Mouse (Mus musculus) retina, adult 2 months (tissue): ENCODE measurements around the gene Psmb6.
"Not testable (repeated sequence)": the region's sequence is repeated elsewhere in the genome, so short reads cannot be mapped to it uniquely, and the experiment has no call there.

Source experiments
- DNase-seq: peaks from one replicate; pipeline ENCODE4 v3.0.0-alpha.2; 2012; ENCODE audit warnings: low read depth, low spot score

The Psmb6 gene

DNA sequence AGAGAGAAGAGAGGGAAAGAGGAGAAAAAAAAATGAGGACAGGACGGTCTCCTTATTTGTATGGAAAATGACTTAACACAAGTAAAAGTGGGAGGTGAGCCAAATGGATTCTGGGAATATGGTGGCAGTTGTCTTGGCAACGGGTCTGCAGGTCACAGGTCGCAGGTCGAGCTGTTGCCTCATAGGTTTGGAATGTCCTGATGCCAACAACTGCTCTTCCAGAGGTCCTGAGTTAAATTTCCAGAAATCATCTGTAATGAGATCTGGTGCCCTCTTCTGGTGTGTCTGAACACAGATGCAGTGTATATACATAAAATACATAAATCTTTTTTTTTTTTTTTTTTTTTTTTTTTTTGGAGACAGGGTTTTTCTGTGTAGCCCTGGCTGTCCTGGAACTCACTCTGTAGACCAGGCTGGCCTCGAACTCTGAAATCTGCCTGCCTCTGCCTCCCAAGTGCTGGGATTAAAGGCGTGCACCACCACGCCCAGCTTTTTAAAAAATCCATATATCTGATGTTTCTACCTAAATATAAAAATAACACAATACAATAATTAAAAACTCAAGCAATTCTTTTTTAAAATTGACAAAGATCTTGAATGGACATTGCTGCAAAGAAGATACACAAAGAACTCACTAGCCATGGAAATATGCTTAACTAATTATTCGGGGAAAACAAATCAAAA is 1.7 kb upstream of the Psmb6 start:
- not testable (repeated sequence) for DNase-seq

DNA sequence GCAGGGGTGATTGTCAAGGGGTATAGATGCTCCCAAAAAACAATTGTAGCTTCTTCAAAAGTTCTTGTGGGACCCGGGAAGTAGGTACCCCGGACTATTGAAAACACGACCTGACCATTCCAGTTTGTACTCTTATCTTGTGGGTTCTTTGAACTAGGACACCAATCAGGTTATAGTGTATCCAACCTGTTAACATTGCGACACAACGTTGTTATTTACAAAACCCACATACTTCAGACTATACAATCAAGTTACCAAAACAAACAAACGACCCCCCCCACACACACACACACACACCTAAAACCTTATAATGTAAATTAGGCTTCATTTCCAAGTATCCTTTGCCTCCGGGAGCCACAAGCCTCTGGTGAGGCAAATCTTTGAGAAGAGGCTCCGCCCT is 385 bp upstream of the Psmb6 start:
- DNase-seq: no peak

DNA sequence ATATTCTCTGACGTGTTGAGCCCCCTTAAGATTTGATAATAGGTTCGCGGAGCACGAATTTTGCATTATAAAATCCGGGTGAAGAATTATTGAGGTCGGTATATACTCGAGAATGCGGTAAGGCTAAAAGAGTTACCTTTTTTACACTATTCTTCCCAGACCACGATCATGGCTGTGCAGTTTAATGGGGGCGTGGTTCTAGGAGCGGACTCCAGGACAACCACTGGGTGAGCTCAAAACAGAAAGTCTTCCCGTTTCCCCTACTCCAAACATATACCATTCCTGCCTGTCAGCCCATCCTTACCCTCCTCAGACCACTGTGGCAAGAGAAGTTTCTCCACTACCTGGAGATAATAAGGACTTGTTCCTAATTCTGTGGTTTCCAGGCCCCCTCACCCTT is 559 bp downstream of the Psmb6 start:
- DNase-seq: no peak

DNA sequence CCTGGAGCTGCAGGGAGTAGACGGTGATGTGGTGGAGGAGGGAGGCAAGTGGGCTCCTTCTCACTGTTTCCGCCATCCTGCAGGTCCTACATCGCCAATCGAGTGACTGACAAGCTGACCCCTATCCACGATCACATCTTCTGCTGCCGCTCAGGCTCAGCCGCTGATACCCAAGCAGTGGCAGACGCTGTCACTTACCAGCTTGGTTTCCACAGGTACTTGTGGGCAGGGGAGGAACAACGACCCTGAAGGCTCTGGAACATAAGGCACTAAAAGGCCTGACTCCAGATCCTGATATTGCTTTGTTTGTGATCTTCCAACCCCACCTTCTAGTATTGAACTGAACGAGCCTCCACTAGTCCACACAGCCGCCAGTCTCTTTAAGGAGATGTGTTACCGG is 1.0 kb downstream of the Psmb6 start:
- DNase-seq: no peak

DNA sequence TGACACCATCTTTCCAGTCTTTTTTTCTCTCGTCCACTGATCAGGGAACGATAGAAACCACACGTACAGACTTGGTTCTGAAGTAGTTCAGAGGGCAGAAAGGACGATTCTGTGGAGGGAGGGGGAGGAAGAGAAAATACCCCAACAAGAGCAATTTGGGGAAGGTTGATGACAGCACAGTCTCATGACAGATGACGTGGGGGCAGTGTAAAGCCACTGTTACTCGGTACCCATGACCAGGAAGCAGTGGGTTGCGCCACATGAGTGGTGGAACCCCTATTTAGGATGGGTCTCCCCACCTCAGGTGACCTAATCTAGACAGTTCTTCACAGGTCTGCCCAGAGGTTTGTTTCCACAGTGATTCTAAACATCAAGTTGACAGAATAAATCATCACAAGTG is 3.4 kb downstream of the Psmb6 start:
- DNase-seq: no peak

DNA sequence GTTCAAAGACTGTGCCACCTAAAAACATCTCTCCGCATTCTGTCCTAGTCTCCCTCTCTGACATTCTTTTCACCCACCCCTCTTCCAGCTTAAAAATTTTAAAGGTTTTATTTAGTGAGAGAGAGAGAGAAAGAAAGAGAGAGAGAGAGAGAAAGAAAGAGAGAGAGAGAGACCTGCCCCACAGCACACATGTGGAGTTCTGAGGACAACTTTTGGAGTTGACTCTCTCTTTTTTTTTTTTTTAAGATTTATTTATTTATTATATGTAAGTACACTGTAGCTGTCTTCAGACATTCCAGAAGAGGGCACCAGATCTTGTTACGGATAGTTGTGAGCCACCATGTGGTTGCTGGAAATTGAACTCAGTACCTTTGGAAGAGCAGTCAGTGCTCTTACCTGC is 5.9 kb downstream of the Psmb6 start:
- DNase-seq: not testable (repeated sequence)

DNA sequence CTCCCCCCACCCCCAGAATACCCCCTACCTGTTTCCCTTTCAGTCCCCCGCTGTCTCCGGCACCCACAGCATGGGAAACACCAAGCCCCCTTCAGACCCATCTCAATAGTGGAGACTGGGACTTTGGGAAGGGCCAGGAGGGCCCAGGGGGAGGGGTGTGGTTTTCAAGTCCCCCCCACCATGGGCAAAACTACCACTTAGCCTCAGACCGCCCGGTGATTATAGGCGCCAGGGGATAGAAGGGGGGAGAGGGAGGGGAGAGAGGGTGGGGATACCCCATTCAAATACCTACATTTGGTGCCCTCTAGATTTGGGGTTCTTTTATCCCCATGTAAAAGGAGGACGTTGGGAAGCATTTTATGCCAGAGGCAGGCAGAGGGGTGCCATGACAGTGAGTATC is 7.7 kb downstream of the Psmb6 start, which contains the start of gene Gm40193:
Gene Gm40193 (minus strand): TSS at position 101 of the 400 bp plus-strand sequence.
- DNase-seq: no peak

DNA sequence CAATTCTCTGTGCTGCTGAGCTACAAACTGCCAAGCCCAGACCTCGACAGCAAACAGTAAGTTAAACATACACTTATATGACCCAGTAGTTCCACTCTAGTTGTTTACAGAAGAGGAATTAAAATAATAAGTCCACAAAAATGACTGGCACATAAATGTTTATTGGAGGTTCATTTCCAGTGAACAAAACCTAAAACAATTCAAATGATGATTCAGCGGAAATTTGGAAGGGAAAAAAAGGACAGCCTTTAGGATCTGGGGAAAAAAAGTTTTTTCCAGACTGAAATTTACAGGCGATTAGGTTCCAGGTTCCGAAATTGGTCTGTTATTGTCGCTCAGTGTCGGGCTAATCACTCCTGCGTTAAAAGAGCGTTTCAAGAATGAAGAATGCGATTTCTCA is 14.3 kb downstream of the Psmb6 start:
- no peak for DNase-seq

DNA sequence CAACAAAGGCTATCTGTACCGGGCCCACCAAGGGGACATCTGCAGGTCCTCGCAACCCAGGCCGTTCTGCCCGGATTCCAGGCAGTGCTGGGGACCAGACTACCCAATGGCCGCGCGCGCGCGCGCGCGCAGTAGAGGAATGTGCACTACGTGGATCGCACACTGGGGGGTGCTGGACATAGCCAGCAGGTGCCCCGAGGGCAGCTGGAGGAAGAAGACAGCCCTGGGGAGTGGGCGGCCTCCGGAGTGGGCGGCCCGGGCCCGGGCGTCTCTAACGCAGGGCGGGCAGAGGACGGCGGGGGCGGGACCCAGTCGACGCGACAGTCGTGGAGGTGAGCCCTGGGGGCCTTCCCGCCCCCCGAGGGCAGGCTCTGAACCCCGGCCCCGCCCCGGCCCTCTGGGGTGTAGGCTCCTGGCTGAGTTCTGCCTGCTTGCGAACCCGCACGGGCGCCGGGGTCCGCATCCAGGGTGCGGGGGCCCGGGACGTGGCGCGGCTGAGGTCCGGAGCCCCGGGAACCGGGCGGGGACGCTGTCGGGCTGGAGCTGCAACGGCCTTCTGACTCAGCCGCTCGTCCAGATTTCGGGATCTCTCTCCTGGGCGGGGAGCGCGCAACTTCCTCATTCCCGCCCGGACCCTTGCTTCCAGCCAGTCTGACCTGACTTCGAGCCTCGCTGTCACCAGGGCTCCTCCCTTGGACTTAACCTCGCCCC is 14.9 kb downstream of the Psmb6 start, which contains the start of gene Pld2:
Gene Pld2 (plus strand): TSS at position 188 of the 711 bp plus-strand sequence.
- peak; percentile 49 for DNase-seq

DNA sequence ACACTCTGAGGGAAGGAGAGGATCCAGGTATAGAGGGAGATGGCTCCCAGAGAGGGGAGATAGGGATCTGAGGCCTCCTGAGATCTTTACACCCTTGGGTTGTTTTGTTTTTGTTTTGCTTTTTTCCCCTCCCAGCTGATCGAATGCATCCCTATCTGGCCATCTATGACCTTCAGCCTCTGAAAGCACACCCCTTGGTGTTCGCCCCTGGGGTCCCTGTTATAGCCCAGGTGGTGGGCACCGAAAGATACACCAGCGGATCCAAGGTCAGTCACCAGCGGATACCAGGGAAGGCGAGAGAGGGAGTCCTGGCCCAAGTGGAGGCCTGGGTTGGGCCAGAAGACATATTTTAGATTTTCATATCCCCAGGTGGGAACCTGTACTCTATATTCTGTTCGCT is 15.8 kb downstream of the Psmb6 start:
- no peak for DNase-seq

DNA sequence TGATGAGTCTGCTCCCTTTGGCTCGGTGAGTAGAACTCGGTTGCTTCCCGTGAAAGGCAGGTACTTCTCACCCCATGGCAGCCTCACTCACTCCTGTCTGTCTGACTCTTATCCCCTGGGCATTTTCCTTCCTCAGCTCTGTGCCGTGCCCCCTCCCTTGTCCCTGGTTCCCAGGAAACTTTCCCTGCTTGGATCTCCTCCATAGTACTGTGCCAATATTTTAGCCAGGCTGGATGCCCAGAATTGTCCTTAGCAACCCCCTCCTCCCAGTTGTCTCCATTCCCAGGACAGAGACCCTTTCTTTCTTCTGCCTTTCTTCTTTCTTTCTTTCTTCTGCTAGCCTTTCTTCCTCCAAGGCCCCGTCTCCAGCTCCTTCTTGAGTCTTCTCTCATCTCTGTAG is 16.2 kb downstream of the Psmb6 start:
- no peak for DNase-seq

DNA sequence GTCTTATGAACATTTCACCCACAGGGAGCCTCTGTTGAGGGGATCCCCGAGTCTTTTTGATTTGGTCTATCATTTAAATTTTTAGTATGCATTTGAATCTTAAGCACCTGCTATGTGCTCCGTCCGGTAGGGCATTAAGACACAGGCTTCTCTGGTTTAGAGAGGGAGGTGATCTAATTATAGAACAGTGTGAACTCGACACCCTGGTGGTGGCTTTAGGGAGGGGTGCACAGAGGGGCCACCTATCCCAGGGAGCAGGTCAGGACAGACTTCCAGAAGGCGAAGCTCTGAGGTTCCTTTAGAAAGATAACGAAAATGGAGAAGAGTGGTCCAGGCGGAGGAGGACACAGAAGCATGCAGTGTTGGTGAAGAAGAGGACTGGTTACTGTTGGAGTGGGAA is 19.3 kb downstream of the Psmb6 start:
- no peak for DNase-seq

DNA sequence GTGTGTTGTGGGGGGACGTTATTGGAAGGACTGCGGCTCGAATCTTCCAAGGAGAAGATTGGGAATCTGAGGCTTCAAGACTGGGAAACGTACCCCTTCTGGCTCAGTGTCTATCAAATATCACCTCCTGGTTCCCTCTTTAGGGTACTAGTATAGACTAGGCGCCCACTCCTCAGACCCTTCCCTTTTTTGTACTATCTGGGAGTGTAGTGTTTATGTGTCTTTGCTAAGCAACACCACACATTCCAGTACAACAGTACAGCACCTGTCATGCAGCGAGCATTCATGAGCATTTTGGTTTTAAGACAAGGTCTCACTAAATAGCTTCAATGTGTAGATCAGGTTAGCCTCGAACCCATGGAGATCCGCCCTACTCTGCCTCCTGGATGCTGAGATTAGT is 26.4 kb downstream of the Psmb6 start:
- no peak for DNase-seq

DNA sequence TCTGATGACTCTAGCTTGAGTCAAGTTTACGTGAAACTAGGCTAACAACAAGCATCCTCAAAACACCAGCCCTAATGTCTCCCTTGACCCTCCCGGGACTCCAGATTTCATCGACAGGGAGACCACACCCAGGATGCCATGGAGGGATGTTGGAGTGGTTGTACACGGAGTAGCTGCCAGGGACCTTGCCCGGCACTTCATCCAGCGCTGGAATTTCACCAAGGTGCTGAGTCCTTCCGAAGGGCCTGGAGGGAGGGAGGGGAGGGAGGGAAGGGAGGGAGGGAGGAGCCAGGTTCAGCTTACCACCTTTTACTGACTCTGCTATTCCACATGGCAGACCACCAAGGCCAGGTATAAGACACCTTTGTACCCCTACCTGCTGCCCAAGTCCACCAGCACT is 28.8 kb downstream of the Psmb6 start:
- no peak for DNase-seq

DNA sequence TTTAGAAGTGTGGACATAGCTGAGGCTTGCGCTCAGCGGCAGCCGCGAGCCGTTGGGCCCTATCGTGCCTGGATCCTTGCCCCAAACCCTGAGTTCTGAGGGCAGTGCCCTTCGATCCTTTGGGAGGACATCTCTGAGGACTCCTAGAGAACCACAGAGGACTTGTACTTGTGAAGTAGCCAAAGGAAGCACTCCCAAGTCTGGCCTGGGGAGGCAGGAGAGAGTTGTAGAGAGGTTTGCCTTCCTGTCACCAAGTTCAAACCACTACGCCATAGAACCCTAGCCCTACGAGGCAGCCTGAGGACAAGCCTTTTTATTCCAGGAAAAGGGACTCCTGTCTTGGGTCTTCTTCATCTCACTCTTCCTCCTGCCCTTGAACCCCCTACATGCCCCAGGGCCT is 32.4 kb downstream of the Psmb6 start:
- no peak for DNase-seq

DNA sequence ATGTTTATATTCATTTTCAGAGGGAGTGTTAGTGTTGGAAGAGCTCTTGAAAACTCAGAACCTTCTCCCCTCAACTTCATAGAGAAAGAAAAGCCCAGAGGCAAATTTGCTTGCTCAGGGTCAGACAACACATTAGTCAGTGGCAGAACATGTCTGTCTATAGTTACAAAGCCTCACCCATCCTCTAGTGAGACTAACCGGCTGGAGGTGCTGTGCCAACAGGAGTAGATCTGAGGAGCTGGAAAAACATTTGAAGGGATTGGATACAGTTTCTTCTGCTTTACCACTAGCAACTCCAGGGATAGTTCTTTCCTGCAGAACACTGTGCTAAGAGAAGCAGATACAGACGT is 36.7 kb downstream of the Psmb6 start:
- DNase-seq: no peak

DNA sequence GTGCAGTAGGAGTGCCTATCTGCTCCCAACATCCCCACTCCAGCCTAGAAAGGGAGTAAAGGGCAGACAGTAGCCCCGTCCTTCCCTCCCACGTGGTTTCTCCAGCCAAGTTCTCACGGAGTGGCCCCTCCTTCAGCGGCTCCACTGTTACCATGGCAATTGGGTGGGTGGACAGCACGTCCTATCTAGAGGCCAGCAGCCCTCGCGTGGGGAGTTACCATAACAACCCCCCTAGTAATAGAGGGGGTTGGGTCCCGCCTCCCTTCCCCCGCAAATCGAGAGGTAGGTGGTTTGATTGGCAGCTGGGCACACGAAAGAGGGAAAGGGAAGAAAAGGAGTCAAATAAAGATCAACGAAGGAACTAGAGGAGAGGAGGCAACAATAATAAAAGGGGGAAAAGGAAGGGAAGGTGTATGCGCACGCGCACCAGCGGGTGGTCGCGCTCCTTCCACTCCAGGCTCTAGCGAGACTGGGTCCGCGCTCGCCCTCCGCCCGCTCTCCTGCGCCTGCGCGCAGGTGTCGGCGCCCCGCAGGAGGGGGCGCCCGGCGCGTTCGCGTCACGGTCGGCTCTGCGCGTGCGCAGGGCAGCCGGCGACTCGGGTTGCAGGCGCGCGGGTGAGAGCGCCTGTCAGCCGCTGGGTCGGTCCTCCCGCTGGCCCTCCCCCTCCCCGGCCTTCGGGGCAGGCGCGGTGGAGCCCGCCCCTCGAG is 37.3 kb downstream of the Psmb6 start, which contains the start of gene Mink1:
Gene Mink1 (plus strand): TSS at position 595 of the 708 bp plus-strand sequence.
- peak; percentile 76 for DNase-seq

DNA sequence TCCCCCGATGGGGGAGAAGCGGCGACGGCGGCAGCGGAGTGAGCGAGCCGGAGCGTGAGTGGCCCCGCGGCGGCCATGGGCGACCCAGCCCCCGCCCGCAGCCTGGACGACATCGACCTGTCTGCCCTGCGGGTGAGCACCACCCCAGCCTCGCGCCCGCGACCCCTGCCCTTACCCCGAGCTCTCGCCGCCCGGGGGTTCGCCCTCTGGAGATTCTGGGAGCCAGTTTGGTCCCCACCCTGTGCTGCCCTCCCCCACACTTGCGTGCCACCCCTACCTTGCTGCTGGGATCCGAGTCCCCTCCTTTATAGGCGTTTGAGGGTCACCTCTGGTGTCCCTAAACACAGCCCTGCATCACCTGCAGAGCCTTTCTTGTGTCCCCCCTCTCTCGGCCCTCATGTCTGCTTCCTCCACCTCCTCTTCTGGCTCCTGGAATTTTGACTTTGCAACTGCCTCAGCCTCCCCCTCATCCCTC is 37.9 kb downstream of the Psmb6 start:
- DNase-seq: no peak

DNA sequence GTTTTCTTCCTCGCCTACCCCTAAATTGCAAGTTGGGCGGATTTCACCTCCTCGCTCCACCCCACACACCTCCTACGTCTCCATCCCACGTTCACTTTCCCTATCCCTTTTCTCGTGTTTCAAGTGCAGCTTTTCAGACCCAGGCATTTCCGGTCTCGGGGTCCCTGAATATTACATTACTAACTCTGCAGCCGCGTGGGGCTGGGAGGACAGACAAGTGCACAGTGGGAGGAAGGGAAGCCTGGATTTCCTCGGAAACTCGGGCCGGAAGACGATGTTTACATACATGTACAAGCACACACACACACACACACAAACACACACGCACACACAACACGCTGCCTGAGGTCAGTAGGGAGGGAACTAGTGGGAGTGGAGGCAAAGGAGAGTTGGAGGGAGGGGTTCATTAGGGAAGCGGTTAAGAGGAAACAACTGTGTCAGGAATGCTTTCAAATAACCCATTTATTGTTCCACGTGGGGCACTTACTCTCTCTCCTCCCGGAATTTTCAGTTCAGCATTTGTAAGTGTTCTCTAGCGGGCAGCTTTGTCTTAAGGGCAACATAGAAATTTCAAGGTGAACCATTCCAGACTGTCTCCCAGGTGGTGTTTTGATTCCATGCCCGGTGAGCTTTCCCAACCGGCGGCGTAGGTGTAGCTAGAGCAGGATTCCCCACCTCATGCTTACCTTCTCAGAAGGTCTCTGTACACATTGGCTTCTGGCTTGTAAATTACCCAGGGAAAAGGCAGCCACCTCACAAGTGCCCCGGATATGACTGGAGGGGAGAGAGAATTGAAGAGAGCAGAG is 38.5 kb downstream of the Psmb6 start:
- no peak for DNase-seq

DNA sequence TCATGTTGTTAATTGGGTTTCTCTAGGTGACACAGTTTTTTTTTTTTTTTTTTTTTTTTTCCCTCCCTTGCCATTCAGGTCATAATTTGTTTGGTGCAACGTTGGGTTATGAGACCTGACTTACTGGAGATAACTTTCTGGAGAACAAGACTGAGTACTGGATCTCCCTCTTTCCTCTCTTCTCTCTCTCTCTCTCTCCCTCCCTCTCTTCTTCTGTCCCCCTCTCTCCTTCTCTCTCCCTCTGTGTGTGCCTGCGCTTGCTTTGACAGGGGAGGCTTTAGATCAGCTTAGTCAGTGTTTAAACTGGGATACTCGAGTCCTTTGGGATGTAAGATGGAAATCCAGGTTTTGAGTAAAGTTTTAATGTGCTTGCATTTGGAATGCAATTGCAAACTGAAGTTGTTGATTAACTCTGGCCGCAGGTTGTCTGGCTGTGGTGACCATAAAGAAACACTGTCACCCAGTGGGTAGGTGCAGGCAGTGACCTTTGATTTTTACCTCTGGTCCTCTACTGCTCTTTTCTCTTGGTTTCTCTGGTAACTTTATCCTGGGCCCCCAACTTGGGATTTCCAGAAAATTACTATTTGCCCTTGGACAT is 39.2 kb downstream of the Psmb6 start:
- no peak for DNase-seq

DNA sequence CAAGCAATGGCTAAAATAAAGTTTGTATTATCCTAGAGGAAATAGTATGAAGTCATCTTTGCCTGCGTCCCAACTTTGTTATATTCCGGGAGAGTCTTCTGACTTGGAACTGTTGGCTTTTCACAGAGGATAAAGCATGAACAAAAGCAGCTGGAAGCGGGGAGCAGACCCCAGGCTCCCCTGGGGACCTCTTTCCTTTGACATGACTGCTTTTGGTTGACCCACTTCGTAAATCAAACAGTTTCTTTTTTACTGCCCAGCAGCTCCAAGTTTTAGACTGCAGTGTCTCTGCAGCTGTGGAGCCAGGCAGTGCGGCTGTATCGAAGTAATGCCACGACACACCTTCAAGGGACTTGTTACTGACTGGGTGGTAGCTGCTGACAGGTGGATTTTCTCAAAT is 41.4 kb downstream of the Psmb6 start:
- no peak for DNase-seq
